Mouse (Mus musculus) forebrain, embryonic 16.5 days (tissue): ENCODE results near the gene Gata3. TPM values are rescaled to one million over a fixed set of nuclear protein-coding genes. Genes with fewer than 3 reads are reported as not detected.
A peak's percentile ranks its signal among the peaks of the same experiment; 100 is the strongest.

Experiments used
- ATAC-seq: fragments of 200-750 bp; cut with Nextera tagmentation; 2 replicates; pipeline ENCODE4 v1.8.0; 2017; ENCODE audit warnings: mild to moderate bottlenecking, moderate library complexity
- H3K27ac ChIP-seq: fragments of 300-500 bp; sonication (generic); 2 replicates; pipeline ENCODE4 v1.5.1; 2014; ENCODE audit warnings: low read length, control low read depth
- H3K27me3 ChIP-seq: fragments of 300-500 bp; sonication (generic); replicated peaks from 2 replicates; pipeline ENCODE4 v1.6.1; 2014; ENCODE audit warnings: low read length; ENCODE audit not compliant: control insufficient read depth, insufficient read depth
- H3K36me3 ChIP-seq: fragments of 300-500 bp; sonication (generic); 2 replicates; pipeline ENCODE4 v1.6.1; 2014; ENCODE audit not compliant: control insufficient read depth, insufficient read depth
- H3K4me1 ChIP-seq: fragments of 300-500 bp; sonication (generic); replicated peaks from 2 replicates; pipeline ENCODE4 v1.6.1; 2014; ENCODE audit warnings: low read length; ENCODE audit not compliant: control insufficient read depth, insufficient read depth
- H3K4me2 ChIP-seq: fragments of 300-500 bp; sonication (generic); 2 replicates; pipeline ENCODE4 v1.6.1; 2014; ENCODE audit warnings: mild to moderate bottlenecking, low read length, control low read depth
- H3K4me3 ChIP-seq: fragments of 300-500 bp; sonication (generic); replicated peaks from 2 replicates; pipeline ENCODE4 v1.5.1; 2014; ENCODE audit warnings: mild to moderate bottlenecking, low read length, control low read depth
- H3K9ac ChIP-seq: fragments of 300-500 bp; sonication (generic); replicated peaks from 2 replicates; pipeline ENCODE4 v1.6.1; 2014; ENCODE audit warnings: low read depth, low read length, control low read depth
- H3K9me3 ChIP-seq: fragments of 300-500 bp; sonication (generic); 2 replicates; pipeline ENCODE4 v1.6.1; 2016; ENCODE audit warnings: low read length; ENCODE audit not compliant: control insufficient read depth
- WGBS: fragments of 180-500 bp; shearing (Covaris S2); extraction: QIAGEN DNeasy Blood & Tissue Kit; methylation state at CpG from one replicate; pipeline ENCODE4 v1.1.7; 2014; 5-methylcytosine and 5-hydroxymethylcytosine counted together
- polyA plus RNA-seq: library from polyadenylated mRNA; unstranded; fragments of >200 nt; fragmentation: Nextera tagmentation; extraction: Ambion mirVana; gene quantifications from 2 replicates; pipeline ENCODE4 v1.2.1, GENCODE M21; 2015

The Gata3 gene
- polyA plus RNA-seq, 1 experiment from 2014 or later: 0.42 TPM

DNA sequence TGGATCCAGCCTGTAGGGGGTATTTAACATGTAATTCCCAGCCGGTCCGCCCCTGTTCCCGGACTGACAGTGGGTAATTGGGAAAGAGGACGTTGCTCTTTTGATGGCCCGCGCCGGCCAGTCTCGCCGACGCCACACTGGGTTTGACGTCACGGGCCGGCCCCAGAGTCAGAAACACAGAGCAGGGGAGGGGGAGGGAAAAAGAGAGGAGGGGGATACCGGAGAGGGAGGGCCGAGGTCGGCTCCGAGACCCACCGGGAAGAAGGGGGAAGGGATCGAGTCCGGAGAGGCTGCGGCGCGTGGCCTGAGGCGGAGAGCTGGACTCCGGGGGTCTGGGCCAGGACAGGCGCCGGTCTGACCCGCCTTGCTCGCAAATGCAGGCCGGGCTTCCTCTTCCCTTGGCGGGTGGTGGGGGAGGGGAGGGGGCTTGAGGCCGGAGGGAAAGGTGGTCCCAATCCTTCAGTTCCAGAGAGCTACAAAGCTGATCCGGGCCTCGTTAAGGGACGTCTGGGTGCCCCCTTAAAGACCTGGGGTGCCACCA is 8.7 kb downstream of the Gata3 start, which contains the start of gene 4930412O13Rik:
4930412O13Rik (plus strand) TSS at position 202 of the 541 bp plus-strand sequence.
- peaks cover 36% of the 10 kb centered on the region for H3K4me1 ChIP-seq
- WGBS: 1% methylated on average over 34 of the region's 35 CpGs
- no peaks in the 10 kb centered on the region for H3K36me3 ChIP-seq
- H3K9ac ChIP-seq: no peak within 1 kb of the TSS
- H3K9me3 ChIP-seq: no peaks in the 10 kb centered on the region
- peaks cover 53% of the 10 kb centered on the region for H3K27me3 ChIP-seq
- peak within 1 kb of the TSS; percentile 30; the same call in 1 of the 2 replicates for H3K4me2 ChIP-seq
- no peak for ATAC-seq
- no peak within 1 kb of the TSS for H3K27ac ChIP-seq
- peak within 1 kb of the TSS; percentile 10; the same call in 1 of the 2 replicates for H3K4me3 ChIP-seq

DNA sequence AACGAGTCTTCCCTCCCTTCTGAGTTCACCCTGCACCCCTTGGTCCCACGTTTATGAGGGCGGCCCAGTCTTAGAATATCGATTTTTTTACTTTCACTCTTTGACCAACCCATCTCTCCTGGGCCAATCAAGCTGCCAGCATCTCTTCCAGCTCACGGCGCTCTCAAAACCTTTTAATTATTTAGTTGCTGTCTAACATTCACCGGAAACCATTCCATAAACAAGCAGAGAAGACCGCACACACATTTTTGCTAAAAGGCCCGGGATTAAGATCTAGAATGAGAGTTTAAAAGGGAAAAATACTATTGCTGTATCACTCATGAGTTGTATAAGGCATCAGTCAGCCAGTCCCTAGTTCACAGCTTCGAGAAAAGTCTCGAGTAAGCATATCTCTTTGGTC is 9.6 kb downstream of the Gata3 start:
- H3K4me1 ChIP-seq: peaks cover 36% of the 10 kb centered on the region
- H3K9ac ChIP-seq: no peak overlapping the region
- no peaks in the 10 kb centered on the region for H3K9me3 ChIP-seq
- no peak overlapping the region for H3K4me3 ChIP-seq
- no peak overlapping the region for H3K27ac ChIP-seq
- H3K4me2 ChIP-seq: no peak overlapping the region
- no peaks in the 10 kb centered on the region for H3K36me3 ChIP-seq
- 2% methylated on average over 11 of the region's 11 CpGs for WGBS
- ATAC-seq: no peak
- H3K27me3 ChIP-seq: peaks cover 53% of the 10 kb centered on the region

DNA sequence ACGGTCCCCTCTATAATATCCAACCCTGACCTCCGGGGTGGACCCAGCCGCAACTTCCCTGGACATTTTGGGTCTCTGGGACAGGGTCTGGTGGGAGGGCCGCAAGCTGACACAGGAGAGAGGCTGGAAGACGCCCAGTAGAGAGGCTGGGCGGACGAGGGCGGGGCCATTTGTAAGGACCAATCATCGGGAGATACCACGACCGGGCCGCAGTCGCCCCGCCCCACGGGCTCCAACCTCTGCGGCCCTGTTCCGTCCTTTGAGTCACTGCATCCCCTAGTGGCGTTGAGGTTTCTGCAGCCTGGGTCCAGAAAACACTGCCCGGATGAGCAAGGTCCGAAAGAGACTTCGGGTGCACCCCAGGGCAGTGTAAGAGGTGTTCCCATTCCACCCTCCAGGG is 10.3 kb downstream of the Gata3 start:
- Histone ChIP-seq H3K4me1 (peaks cover 36% of the 10 kb centered on the region), H3K9ac (no peak overlapping the region), H3K36me3 (no peaks in the 10 kb centered on the region), H3K4me2 (peak overlapping the region; percentile 61), H3K27me3 (peaks cover 50% of the 10 kb centered on the region), H3K4me3 (peak overlapping the region; percentile 38), H3K9me3 (no peaks in the 10 kb centered on the region), H3K27ac (no peak overlapping the region)
- ATAC-seq: peak; percentile 89
- under 1% methylated on average over 20 of the region's 21 CpGs for WGBS

DNA sequence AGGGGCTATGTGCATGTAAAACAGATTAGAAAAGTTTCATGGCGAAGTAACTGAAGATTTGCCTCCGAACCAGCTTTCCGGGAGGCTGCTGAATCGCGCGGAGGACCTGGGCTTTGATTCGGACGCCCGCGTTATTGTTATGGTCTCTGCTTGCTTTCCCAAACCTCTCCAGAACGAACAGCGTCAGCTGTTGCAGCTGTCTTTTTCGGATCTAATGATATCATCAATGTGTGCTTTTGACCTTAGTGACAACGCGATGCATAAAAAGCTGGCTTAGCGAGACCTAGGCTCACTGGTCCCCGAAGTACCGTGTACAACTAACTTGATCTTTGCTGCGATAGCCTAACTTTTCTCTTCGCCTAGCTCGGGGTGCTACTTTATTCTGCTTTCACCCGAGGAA is 10.7 kb downstream of the Gata3 start:
- Histone ChIP-seq H3K4me1 (peaks cover 36% of the 10 kb centered on the region), H3K9me3 (no peaks in the 10 kb centered on the region), H3K36me3 (no peaks in the 10 kb centered on the region), H3K27ac (no peak overlapping the region), H3K4me3 (peak overlapping the region; percentile 38), H3K9ac (no peak overlapping the region), H3K27me3 (peaks cover 51% of the 10 kb centered on the region), H3K4me2 (peak overlapping the region; percentile 61)
- under 1% methylated on average over 22 of the region's 22 CpGs for WGBS
- ATAC-seq: peak; percentile 1; the same call in 1 of the 2 replicates

DNA sequence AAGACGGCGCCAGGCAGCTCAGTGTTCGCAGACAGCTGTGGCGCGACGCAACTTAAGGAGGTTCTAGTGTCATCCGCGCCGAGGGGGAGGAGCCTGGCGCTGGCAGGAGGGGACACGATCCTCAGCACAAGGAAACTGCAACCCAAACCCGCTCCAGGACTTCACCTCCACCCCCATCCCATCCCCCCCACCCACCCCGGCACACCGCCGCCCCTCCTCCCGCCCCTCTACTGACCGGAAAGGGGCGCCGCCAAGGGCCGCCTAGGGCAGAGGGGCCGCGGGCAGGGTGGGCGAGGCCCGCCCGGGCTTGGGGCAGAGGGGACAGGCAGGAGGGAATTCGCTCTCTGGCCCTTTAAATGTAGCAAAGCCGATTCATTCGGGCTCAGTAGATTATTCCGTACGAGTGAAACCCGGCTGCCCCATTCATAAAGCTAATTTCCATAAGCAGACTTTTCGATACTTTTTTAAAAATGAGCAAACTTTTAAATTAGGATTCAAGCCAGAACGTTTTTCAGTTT is 11.2 kb downstream of the Gata3 start:
- WGBS: 0% methylated on average over 32 of the region's 33 CpGs
- Histone ChIP-seq H3K4me1 (peaks cover 36% of the 10 kb centered on the region), H3K4me3 (peak overlapping the region; percentile 38), H3K9ac (no peak overlapping the region), H3K36me3 (no peaks in the 10 kb centered on the region), H3K27me3 (peaks cover 56% of the 10 kb centered on the region), H3K4me2 (peak overlapping the region; percentile 61), H3K27ac (no peak overlapping the region), H3K9me3 (no peaks in the 10 kb centered on the region)
- no peak for ATAC-seq

DNA sequence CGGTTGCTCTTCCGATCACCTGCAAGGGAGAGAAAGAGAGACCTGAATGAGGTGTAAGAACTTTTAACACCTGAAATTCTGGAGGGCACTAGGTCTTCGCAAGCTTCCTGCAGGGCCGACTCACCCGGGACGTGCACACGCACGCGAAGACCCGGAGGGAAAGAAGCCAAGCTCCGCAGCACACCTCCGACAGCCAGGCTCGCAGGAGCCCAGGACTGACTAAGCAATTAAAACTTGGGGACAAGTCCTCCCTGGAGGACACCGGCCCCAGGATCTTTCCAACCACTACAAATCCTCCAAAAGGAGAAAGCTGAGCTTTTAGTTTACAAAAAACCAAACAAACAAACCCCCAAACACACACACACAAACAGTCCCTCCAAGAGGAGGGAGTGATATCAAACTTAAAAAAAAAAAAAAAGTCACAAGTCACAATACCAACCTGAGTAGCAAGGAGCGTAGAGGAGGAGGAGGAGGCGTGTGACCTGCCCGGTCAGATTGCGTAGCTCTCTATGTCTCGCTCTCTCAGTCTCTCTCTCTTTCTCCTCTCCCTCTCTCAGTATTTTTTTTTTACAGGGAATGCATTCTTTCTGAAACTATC is 11.8 kb downstream of the Gata3 start:
- no peak overlapping the region for H3K27ac ChIP-seq
- peak overlapping the region; percentile 38 for H3K4me3 ChIP-seq
- H3K27me3 ChIP-seq: peaks cover 61% of the 10 kb centered on the region
- ATAC-seq: no peak
- peak overlapping the region; percentile 61 for H3K4me2 ChIP-seq
- no peaks in the 10 kb centered on the region for H3K9me3 ChIP-seq
- under 1% methylated on average over 19 of the region's 19 CpGs for WGBS
- H3K4me1 ChIP-seq: peaks cover 36% of the 10 kb centered on the region
- H3K9ac ChIP-seq: no peak overlapping the region
- no peaks in the 10 kb centered on the region for H3K36me3 ChIP-seq

DNA sequence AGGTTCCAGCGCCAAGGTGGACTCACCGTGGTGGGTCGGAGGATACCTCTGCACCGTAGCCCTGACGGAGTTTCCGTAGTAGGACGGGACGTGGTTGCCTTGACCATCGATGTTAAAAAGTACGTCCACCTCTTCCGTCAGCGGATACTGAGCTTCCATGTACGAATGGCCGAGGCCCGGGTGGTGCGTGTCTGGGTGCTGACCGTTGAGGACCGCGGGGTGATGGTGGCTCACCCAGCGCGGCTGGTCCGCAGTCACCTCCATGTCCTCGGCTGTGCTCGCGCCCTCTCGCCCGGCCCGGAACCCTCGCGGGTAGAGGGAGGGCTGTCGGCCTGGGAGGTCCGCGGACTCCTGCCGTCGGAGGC is 12.5 kb downstream of the Gata3 start:
- Histone ChIP-seq H3K36me3 (no peaks in the 10 kb centered on the region), H3K9ac (no peak overlapping the region), H3K27me3 (peaks cover 68% of the 10 kb centered on the region), H3K4me3 (no peak overlapping the region; the same call in 1 of the 2 replicates), H3K4me1 (peaks cover 28% of the 10 kb centered on the region), H3K27ac (no peak overlapping the region), H3K9me3 (no peaks in the 10 kb centered on the region), H3K4me2 (no peak overlapping the region)
- WGBS: under 1% methylated on average over 35 of the region's 35 CpGs
- ATAC-seq: no peak

DNA sequence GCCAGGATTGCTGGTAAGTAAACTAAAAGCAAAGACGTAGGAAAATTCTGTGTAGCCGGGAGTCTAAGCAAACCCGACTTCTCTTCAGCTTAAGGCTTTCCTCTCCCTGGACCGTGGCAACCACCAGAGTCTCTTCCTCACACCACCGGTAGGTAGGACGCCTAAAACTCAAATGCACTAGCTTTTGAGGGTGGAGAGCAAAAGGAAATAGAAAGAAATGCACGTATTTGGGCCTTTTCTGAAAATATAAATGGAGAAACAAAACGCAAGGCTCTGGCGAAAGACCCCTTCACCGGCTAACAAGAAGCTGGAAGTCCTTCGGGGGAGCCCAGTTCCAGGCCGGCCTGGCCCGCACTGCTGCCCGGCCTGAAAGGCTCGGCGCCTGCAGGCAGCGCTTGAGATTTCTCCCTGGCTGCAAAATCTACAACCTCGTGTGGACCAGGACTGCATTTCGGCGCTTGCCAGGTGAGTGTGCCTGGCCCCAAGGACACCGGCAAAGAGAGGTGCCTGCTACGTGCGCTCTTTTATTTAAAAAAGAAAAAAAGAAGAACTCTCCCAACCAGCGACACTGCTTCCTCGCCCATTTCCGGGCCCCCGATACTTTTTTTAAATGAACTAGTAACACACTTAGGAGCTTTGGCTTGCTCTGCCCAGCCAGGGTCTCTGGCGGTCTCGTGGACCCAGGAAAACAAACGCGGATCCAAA is 13.1 kb downstream of the Gata3 start:
- no peak overlapping the region for H3K9ac ChIP-seq
- no peak overlapping the region for H3K4me2 ChIP-seq
- ATAC-seq: no peak
- H3K9me3 ChIP-seq: no peaks in the 10 kb centered on the region
- WGBS: 2% methylated on average over 31 of the region's 31 CpGs
- no peak overlapping the region for H3K27ac ChIP-seq
- peaks cover 70% of the 10 kb centered on the region for H3K27me3 ChIP-seq
- H3K4me3 ChIP-seq: no peak overlapping the region
- no peaks in the 10 kb centered on the region for H3K36me3 ChIP-seq
- peaks cover 25% of the 10 kb centered on the region for H3K4me1 ChIP-seq

DNA sequence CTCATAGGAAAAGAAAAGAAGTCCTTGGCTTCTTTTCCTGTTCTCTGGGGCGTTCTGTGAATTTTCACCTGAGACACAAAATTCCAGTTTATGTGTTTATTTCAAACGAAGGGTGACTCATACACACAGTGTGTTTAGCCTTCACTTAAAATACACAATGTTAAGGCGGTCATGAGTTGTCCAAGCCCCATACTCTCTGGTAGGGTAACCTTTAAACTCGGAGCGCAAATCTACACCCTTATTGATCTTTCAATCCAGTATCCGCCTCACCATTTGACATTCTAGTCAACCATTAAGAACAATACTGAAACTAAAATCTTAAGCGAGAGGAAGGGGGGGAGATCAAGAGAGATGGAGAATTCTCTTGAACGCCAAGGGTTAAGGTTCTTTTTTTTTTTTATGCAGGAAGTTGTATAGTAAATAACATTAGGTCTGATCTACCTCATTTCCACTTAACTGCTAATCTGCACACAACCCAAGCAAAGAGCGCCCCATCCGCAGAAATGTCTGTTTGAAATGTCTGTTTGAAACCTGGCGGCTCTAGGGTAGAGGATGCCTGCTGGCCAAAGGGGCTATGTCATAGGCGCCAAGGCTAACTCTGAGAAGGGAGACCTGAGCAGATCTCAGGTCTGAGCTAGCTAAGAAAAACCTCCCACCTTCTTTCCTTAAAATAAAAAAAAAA is 14.0 kb downstream of the Gata3 start:
- Histone ChIP-seq H3K9me3 (no peaks in the 10 kb centered on the region), H3K4me2 (no peak overlapping the region), H3K27ac (no peak overlapping the region), H3K9ac (no peak overlapping the region), H3K4me3 (no peak overlapping the region), H3K4me1 (peaks cover 17% of the 10 kb centered on the region), H3K27me3 (peaks cover 72% of the 10 kb centered on the region), H3K36me3 (no peaks in the 10 kb centered on the region)
- WGBS: 8% methylated on average over 12 of the region's 12 CpGs
- ATAC-seq: no peak
